Mouse (Mus musculus) bone marrow macrophage, adult 2 months (primary cell): Measurements from ENCODE around the gene Stard7. TPM values are rescaled to one million over a fixed set of nuclear protein-coding genes. Genes with fewer than 3 reads are reported as not detected.

Source experiments
- H3K27ac ChIP-seq: 2 replicates; pipeline ENCODE4 v1.5.1; 2012; ENCODE audit warnings: low read depth, low read length; ENCODE audit not compliant: insufficient read depth
- H3K4me1 ChIP-seq: 2 replicates; pipeline ENCODE4 v1.6.1; 2012; ENCODE audit warnings: low read length; ENCODE audit not compliant: control insufficient read depth, insufficient read depth
- H3K4me3 ChIP-seq: 2 replicates; pipeline ENCODE4 v1.5.1; 2012; ENCODE audit warnings: mild to moderate bottlenecking, low read length, moderate library complexity; ENCODE audit not compliant: insufficient read depth
- CTCF ChIP-seq: IDR thresholded peaks from 2 replicates; pipeline ENCODE4 v1.5.1; 2012; ENCODE audit warnings: low read depth, mild to moderate bottlenecking, low read length, moderate library complexity
- POLR2A ChIP-seq: IDR thresholded peaks from 2 replicates; pipeline ENCODE4 v1.6.1; 2012; ENCODE audit warnings: mild to moderate bottlenecking, low read depth, low read length, borderline replicate concordance
- polyA plus RNA-seq: library from polyadenylated mRNA; stranded (reverse); fragments of >200 nt; gene quantifications from 2 replicates; pipeline ENCODE4 v1.2.4, GENCODE M21; 2012; ENCODE audit not compliant: missing spikeins, insufficient read depth, insufficient read length

The Stard7 gene
- polyA plus RNA-seq: 35.5 and 36.7 TPM in 2 replicates

- TF ChIP-seq POLR2A (peak; percentile 50; the same call in 1 of the 2 replicates), CTCF (no peak)
- H3K27ac ChIP-seq: peak within 1 kb of the TSS; percentile 77
- peaks cover 15% of the 10 kb centered on the region for H3K4me1 ChIP-seq
- H3K4me3 ChIP-seq: peak within 1 kb of the TSS; percentile 83
Observed at GRCm38 (mm10) chr2:127269491-127270299, at the start of gene Stard7. Gene Stard7, plus strand, starts transcription at chr2:127270218.

GRCm38 (mm10) chr2:127225261-127225660 lies 44.8 kb upstream of the Stard7 start:
- Histone ChIP-seq H3K4me1 (no peaks in the 10 kb centered on the region), H3K27ac (no peak overlapping the region), H3K4me3 (no peak overlapping the region)
- TF ChIP-seq CTCF (no peak), POLR2A (no peak)

GRCm38 (mm10) chr2:127237897-127238610 lies 32.0 kb upstream of the Stard7 start:
- Histone ChIP-seq H3K27ac (no peak overlapping the region), H3K4me1 (no peaks in the 10 kb centered on the region), H3K4me3 (no peak overlapping the region)
- TF ChIP-seq CTCF (no peak), POLR2A (no peak)

GRCm38 (mm10) chr2:127240065-127240464 lies 30.0 kb upstream of the Stard7 start:
- Histone ChIP-seq H3K27ac (no peak overlapping the region), H3K4me3 (no peak overlapping the region), H3K4me1 (no peaks in the 10 kb centered on the region)
- TF ChIP-seq POLR2A: no peak
- TF ChIP-seq CTCF: no peak

GRCm38 (mm10) chr2:127247592-127248333 lies 22.3 kb upstream of the Stard7 start, which contains the start of the genes Ciao1 and Tmem127:
Gene Ciao1, minus strand, starts transcription at chr2:127247816.
Gene Tmem127, plus strand, starts transcription at chr2:127247908.
- peak within 1 kb of the TSS; percentile 98 for H3K4me3 ChIP-seq
- TF ChIP-seq CTCF: no peak
- no peak for TF ChIP-seq POLR2A
- peak within 1 kb of the TSS; percentile 60 for H3K27ac ChIP-seq
- H3K4me1 ChIP-seq: peaks cover 36% of the 10 kb centered on the region

GRCm38 (mm10) chr2:127248334-127249004 lies 21.5 kb upstream of the Stard7 start:
- Histone ChIP-seq H3K4me3 (peak overlapping the region; percentile 98), H3K27ac (no peak overlapping the region), H3K4me1 (peaks cover 39% of the 10 kb centered on the region)
- TF ChIP-seq POLR2A: no peak
- TF ChIP-seq CTCF: no peak

- Histone ChIP-seq H3K27ac (no peak overlapping the region), H3K4me1 (peaks cover 39% of the 10 kb centered on the region), H3K4me3 (no peak overlapping the region)
- TF ChIP-seq POLR2A (no peak), CTCF (no peak)
Observed at GRCm38 (mm10) chr2:127250291-127251008, 19.6 kb upstream of the Stard7 start.

GRCm38 (mm10) chr2:127251457-127251856 lies 18.6 kb upstream of the Stard7 start:
- peaks cover 34% of the 10 kb centered on the region for H3K4me1 ChIP-seq
- H3K4me3 ChIP-seq: no peak overlapping the region
- H3K27ac ChIP-seq: no peak overlapping the region
- no peak for TF ChIP-seq CTCF
- no peak for TF ChIP-seq POLR2A
